Mouse (Mus musculus) embryonic facial prominence, embryonic 14.5 days (tissue): ENCODE data around the gene Cdc42ep1. TPM values are rescaled to one million over a fixed set of nuclear protein-coding genes. Genes with fewer than 3 reads are reported as not detected.
"Not testable (repeated sequence)": the region's sequence is repeated elsewhere in the genome, so short reads cannot be mapped to it uniquely, and the experiment has no call there.

Experiments used
- ATAC-seq: fragments of 200-750 bp; cut with Nextera tagmentation; 2 replicates; pipeline ENCODE4 v1.8.0; 2017; ENCODE audit warnings: low read depth, moderate number of reproducible peaks, moderate TSS enrichment
- DNase-seq: peaks from one replicate; pipeline ENCODE4 v3.0.0-alpha.2; 2015; ENCODE audit warnings: low spot score
- H3K27ac ChIP-seq: fragments of 300-500 bp; sonication (generic); replicated peaks from 2 replicates; pipeline ENCODE4 v1.5.1; 2014; ENCODE audit warnings: low read depth, mild to moderate bottlenecking, low read length, moderate library complexity
- H3K27me3 ChIP-seq: fragments of 300-500 bp; sonication (generic); replicated peaks from 2 replicates; pipeline ENCODE4 v1.6.1; 2014; ENCODE audit warnings: low read length; ENCODE audit not compliant: control insufficient read depth, insufficient read depth
- H3K36me3 ChIP-seq: fragments of 300-500 bp; sonication (generic); 2 replicates; pipeline ENCODE4 v1.6.1; 2014; ENCODE audit warnings: low read length, mixed read lengths; ENCODE audit not compliant: control insufficient read depth, insufficient read depth
- H3K4me1 ChIP-seq: fragments of 300-500 bp; sonication (generic); 2 replicates; pipeline ENCODE4 v1.6.1; 2014; ENCODE audit warnings: antibody characterized with exemption, low read length; ENCODE audit not compliant: control insufficient read depth, insufficient read depth
- H3K4me2 ChIP-seq: fragments of 300-500 bp; sonication (generic); 2 replicates; pipeline ENCODE4 v1.6.1; 2014; ENCODE audit warnings: low read depth, mild to moderate bottlenecking, low read length, moderate library complexity, mixed read lengths
- H3K4me3 ChIP-seq: fragments of 300-500 bp; sonication (generic); 2 replicates; pipeline ENCODE4 v1.5.1; 2014; ENCODE audit warnings: low read depth, mild to moderate bottlenecking, low read length
- H3K9ac ChIP-seq: fragments of 300-500 bp; sonication (generic); 2 replicates; pipeline ENCODE4 v1.6.1; 2014; ENCODE audit warnings: low read depth, mild to moderate bottlenecking, low read length, moderate library complexity, mixed read lengths
- H3K9me3 ChIP-seq: fragments of 300-500 bp; sonication (generic); 2 replicates; pipeline ENCODE4 v1.6.1; 2016; ENCODE audit warnings: low read length; ENCODE audit not compliant: control insufficient read depth
- WGBS: fragments of 180-500 bp; shearing (Covaris S2); extraction: QIAGEN DNeasy Blood & Tissue Kit; methylation state at CpG from one replicate; pipeline ENCODE4 v1.1.7; 2014; 5-methylcytosine and 5-hydroxymethylcytosine counted together
- polyA plus RNA-seq: library from polyadenylated mRNA; unstranded; fragments of >200 nt; fragmentation: Nextera tagmentation; extraction: Ambion mirVana; gene quantifications from 2 replicates; pipeline ENCODE4 v1.2.1, GENCODE M21; 2014

Gene Cdc42ep1
- polyA plus RNA-seq, 1 experiment from 2014 or later = 36.1 TPM

DNA sequence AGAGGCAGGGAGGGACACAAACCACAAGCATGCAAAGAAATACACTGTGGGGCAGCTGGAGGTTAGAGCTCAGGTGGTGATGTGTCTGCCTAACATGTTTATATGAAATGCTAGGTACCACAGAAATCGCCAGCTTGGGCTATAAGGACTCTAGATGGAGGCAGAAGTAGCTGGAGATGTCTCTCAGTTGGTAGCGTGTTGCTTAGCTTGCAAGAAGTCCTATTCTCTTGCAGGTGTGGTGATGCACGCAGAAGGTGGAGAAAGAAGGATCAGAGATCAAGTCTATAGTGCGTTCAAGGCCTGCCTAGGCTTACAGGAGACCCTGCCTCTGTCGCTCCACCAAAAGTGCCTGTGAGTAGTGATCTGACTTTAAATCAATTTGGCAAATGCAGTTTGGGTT is 33.1 kb downstream of the Cdc42ep1 start:
- peak overlapping the region; percentile 91; the same call in 1 of the 2 replicates for H3K4me2 ChIP-seq
- no peaks in the 10 kb centered on the region for H3K27me3 ChIP-seq
- H3K4me1 ChIP-seq = peaks cover 13% of the 10 kb centered on the region
- no peak for DNase-seq
- H3K27ac ChIP-seq = peak overlapping the region; percentile 100
- no peak overlapping the region for H3K4me3 ChIP-seq
- WGBS = 68% methylated on average over 5 of the region's 5 CpGs
- H3K9ac ChIP-seq = no peak overlapping the region
- ATAC-seq = no peak
- peaks cover 7% of the 10 kb centered on the region for H3K36me3 ChIP-seq
- no peaks in the 10 kb centered on the region for H3K9me3 ChIP-seq

DNA sequence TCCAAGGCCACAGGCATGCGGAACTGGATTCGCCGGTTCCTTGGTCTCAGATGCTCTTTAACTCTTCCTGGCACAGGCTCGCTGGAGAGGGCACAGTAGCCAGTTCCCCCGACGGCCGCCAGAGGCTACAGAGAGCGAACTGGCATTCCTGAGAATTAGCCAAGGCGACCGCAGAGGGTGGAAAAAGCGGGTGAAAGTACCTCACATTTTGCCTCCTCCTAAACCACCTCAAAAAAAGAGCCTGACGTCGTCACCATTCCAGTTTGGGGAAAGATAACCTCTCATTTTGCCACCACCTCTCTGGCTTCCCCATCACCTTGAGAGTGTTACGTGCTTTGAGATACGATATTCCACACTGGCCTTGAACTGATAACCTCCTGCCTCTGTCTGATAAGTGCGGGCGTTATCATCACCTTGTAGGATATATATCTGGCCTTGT is 33.9 kb downstream of the Cdc42ep1 start:
- Histone ChIP-seq H3K9ac (peak overlapping the region; percentile 95), H3K4me2 (peak overlapping the region; percentile 91), H3K4me1 (peaks cover 13% of the 10 kb centered on the region), H3K27me3 (no peaks in the 10 kb centered on the region), H3K27ac (peak overlapping the region; percentile 100), H3K9me3 (no peaks in the 10 kb centered on the region), H3K36me3 (peaks cover 8% of the 10 kb centered on the region), H3K4me3 (peak overlapping the region; percentile 77)
- 3% methylated on average over 17 of the region's 17 CpGs for WGBS
- DNase-seq (peak; percentile 96), ATAC-seq (peak; percentile 54)

DNA sequence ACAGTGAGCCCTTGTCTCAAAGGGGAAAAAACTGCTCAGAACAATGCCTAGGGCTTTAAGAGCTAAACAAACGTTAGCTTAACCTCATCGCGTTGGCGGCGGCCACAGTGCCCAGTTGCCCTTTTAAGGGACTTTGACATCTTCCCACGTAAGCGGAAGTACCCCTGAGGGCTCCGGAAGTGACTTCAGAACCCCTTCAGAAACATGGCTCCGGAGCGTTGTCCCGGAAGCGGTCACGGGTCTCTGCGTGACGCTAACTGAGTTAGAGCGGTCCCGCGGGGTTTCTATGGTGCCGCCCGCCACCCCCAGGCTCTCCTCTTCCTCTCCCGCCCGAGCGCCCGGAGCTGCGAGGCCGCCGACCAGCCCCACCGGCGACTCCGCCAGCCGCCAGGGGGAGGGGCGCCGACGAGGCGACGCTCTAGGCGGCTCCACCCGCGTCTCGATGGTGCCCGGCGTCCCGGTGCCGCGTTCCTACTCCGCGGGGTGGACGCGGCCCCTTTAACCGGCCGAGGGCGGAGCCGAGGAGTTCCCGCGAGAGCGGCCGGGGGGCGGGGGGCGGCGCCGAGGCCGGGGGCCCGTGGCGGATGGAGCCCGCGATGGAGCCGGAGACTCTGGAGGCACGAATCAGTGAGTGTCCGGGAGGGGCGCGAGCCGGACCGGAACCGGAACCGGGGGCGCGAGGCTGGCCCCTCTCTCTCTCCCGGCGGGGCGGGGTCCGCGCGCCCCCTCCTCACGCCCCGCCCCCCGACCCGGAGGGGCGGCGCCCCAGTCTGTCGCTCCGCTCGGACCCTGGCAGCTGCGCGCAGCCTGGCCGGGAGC is 34.8 kb downstream of the Cdc42ep1 start, which contains the start of gene Gga1:
TSS of gene Gga1 (plus strand) at position 200 of the 819 bp plus-strand sequence.
- WGBS = 0% methylated on average over 24 of the region's 95 CpGs
- H3K27ac ChIP-seq = peak within 1 kb of the TSS; percentile 100
- peak; percentile 89 for ATAC-seq
- H3K4me2 ChIP-seq = peak within 1 kb of the TSS; percentile 91
- peak; percentile 99 for DNase-seq
- H3K9ac ChIP-seq = peak within 1 kb of the TSS; percentile 95
- H3K4me1 ChIP-seq = peaks cover 13% of the 10 kb centered on the region
- peaks cover 17% of the 10 kb centered on the region for H3K36me3 ChIP-seq
- no peaks in the 10 kb centered on the region for H3K9me3 ChIP-seq
- peak within 1 kb of the TSS; percentile 77 for H3K4me3 ChIP-seq
- no peaks in the 10 kb centered on the region for H3K27me3 ChIP-seq

DNA sequence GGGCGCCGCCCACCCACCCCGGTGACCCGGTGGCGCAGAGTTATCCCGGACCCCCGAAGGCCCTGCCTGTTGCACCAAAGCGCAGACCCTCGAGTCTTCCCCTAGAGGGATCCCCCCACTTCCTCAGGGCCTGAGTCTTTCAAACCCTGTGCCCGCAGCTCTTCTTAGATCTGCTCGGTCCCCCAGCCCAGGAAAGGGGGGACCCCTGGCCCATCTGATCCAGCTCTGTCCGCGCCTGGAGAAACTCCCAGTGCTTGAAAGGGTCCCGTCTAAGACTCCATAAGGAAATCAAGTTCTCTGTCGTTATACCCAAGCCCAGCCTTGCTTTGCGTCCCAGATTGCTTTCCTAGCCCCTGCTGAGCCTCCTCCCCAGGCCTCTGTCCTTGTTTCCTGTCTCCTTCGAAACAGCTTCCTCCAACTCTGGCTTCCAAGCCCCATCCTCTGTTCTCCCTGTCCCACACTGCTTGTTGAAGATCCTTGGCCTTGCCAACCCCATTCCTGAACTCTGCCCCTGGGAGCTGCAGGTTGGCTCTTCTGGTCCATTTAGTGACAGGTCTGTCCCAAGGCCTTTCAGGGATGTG is 35.5 kb downstream of the Cdc42ep1 start:
- Histone ChIP-seq H3K4me1 (peaks cover 13% of the 10 kb centered on the region), H3K9ac (peak overlapping the region; percentile 95), H3K36me3 (peaks cover 23% of the 10 kb centered on the region), H3K27me3 (no peaks in the 10 kb centered on the region), H3K4me3 (peak overlapping the region; percentile 77), H3K27ac (peak overlapping the region; percentile 100), H3K4me2 (peak overlapping the region; percentile 91), H3K9me3 (no peaks in the 10 kb centered on the region)
- WGBS = 0% methylated on average over 10 of the region's 17 CpGs
- DNase-seq (no peak), ATAC-seq (no peak; the same call in 1 of the 2 replicates)

- DNase-seq = peak; percentile 53
- Histone ChIP-seq H3K36me3 (peaks cover 34% of the 10 kb centered on the region), H3K27ac (peak overlapping the region; percentile 73), H3K4me1 (peaks cover 13% of the 10 kb centered on the region), H3K4me2 (peak overlapping the region; percentile 91), H3K9ac (0 out of 2 replicates have a peak overlapping the region, but pooled peaks have one; percentile 21)
- not testable (repeated sequence) for H3K9me3 ChIP-seq, H3K27me3 ChIP-seq, H3K4me3 ChIP-seq, ATAC-seq
- WGBS = 17% methylated on average over 7 of the region's 7 CpGs
These were observed 36.5 kb downstream of the Cdc42ep1 start for GRCm38 (mm10) chr15:78878792-78879516.

- Histone ChIP-seq H3K4me2 (no peak overlapping the region), H3K9ac (peak overlapping the region; percentile 20; the same call in 1 of the 2 replicates), H3K36me3 (peaks cover 47% of the 10 kb centered on the region), H3K4me1 (peaks cover 13% of the 10 kb centered on the region), H3K9me3 (no peaks in the 10 kb centered on the region), H3K27me3 (no peaks in the 10 kb centered on the region), H3K4me3 (no peak overlapping the region), H3K27ac (no peak overlapping the region)
- DNase-seq (no peak), ATAC-seq (no peak)
- WGBS = 94% methylated on average over 8 of the region's 8 CpGs
These were observed 38.0 kb downstream of the Cdc42ep1 start for GRCm38 (mm10) chr15:78880432-78880831.

DNA sequence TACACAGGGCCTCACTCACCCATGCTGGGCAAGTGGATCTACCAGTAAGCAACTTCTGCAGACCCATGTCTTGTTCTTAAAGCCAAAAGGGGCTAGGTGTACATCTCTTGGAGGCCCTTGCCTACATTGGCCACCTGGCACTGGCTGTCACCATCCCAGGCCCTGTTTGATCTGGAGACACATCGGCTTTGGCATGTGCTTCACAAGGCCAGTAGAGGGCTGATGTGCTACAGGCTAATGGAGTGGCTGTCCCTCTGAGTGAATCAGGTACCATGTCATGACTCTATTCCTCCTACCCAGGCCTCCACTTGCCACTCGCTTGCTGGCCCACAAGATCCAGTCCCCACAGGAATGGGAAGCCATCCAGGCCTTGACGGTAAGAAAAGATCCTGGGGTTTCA is 39.4 kb downstream of the Cdc42ep1 start:
- Histone ChIP-seq H3K4me2 (no peak overlapping the region), H3K4me3 (no peak overlapping the region), H3K9ac (no peak overlapping the region), H3K27ac (no peak overlapping the region), H3K36me3 (peaks cover 60% of the 10 kb centered on the region), H3K9me3 (no peaks in the 10 kb centered on the region), H3K27me3 (no peaks in the 10 kb centered on the region), H3K4me1 (peaks cover 13% of the 10 kb centered on the region)
- WGBS = 85% methylated on average over 3 of the region's 3 CpGs
- DNase-seq (no peak), ATAC-seq (no peak)

- Histone ChIP-seq H3K4me1 (0 out of 2 replicates have a peak, but pooled peaks cover 4% of the 10 kb centered on the region), H3K27ac (no peak overlapping the region), H3K27me3 (no peaks in the 10 kb centered on the region), H3K9ac (no peak overlapping the region), H3K36me3 (peaks cover 90% of the 10 kb centered on the region), H3K4me3 (no peak overlapping the region), H3K4me2 (no peak overlapping the region), H3K9me3 (no peaks in the 10 kb centered on the region)
- 41% methylated on average over 10 of the region's 13 CpGs for WGBS
- ATAC-seq (no peak), DNase-seq (no peak)
These were observed 47.0 kb downstream of the Cdc42ep1 start for GRCm38 (mm10) chr15:78889401-78889853.
